Mouse (Mus musculus): ENCODE measurements around the gene Smo. TPM values are rescaled to one million over a fixed set of nuclear protein-coding genes. Genes with fewer than 3 reads are reported as not detected.

Gene Smo
- 11.0 TPM for polyA plus RNA-seq (2014; fragmentation: Illumina TruSeq; extraction: RNeasy Lipid Tissue Mini Kit (QIAGEN cat#74804); ENCODE audit: insufficient read depth, low read depth, low replicate concordance)

DNA sequence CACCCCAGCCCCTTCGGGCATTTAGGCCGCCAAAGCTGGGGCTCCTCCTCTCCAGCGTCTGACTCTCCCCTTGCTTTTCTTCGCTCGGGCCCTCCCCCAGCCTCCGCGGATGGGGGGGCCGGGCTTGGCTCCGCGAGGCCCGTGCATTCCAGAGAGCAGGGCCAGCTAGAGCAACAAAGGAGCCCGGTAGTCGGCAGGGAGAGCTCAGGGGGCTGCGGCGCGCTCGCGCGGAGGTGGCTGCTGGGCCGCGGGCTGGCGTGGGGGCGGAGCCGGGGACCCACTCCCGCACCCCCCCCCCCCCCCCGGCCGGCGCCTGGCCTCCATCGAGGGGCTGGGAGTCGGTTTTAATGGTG lies at the start of gene Smo:
Smo (plus strand) TSS at position 168 of the 353 bp plus-strand sequence.

DNA sequence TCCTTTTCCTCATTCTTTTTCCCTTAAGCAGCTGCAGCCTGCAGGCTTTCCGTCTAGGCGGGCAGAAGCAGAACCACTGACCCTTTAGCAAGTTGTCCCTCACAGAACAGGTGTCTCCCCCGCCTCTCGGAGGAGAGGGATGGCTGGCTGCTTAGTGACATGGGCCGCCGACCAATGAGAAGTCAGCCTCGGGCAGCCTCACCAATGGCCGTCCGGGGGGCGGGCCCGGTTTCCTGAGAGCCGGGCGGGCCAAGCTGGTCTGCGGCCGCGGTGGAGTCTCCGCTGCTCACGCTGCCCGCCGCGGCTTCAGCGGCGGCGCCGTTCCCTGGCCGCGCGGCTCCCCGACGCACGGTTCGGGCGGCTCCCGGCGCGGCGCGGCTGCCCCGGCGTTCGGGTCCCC lies 41.4 kb upstream of the Smo start, which contains the start of gene Tspan33:
Tspan33 (plus strand) TSS at position 270 of the 400 bp plus-strand sequence.

GRCm38 (mm10) chr6:29767813-29768660 lies 32.7 kb downstream of the Smo start, which contains the start of gene Ahcyl2:
Gene Ahcyl2 (plus strand): TSS chr6:29768011.

Other genes with a start within 250 kb of the Smo start
- 1.5 TPM for gene Kcp, start 227.6 kb upstream of the Smo start, polyA plus RNA-seq (2014; fragmentation: Illumina TruSeq; extraction: RNeasy Lipid Tissue Mini Kit (QIAGEN cat#74804); ENCODE audit: insufficient read depth, low read depth, low replicate concordance)
- gene Irf5, start 208.9 kb upstream of the Smo start, polyA plus RNA-seq (2014; fragmentation: Illumina TruSeq; extraction: RNeasy Lipid Tissue Mini Kit (QIAGEN cat#74804); ENCODE audit: insufficient read depth, low read depth, low replicate concordance): 18.6 TPM
- 23.0 TPM for gene Tnpo3, start 125.6 kb upstream of the Smo start, polyA plus RNA-seq (2014; fragmentation: Illumina TruSeq; extraction: RNeasy Lipid Tissue Mini Kit (QIAGEN cat#74804); ENCODE audit: insufficient read depth, low read depth, low replicate concordance)
- 2.0 TPM for gene Tspan33, start 41.3 kb upstream of the Smo start, polyA plus RNA-seq (2014; fragmentation: Illumina TruSeq; extraction: RNeasy Lipid Tissue Mini Kit (QIAGEN cat#74804); ENCODE audit: insufficient read depth, low read depth, low replicate concordance)
- gene Ahcyl2, start 32.5 kb downstream of the Smo start, polyA plus RNA-seq (2014; fragmentation: Illumina TruSeq; extraction: RNeasy Lipid Tissue Mini Kit (QIAGEN cat#74804); ENCODE audit: insufficient read depth, low read depth, low replicate concordance): 34.8 TPM
- 0.44 TPM for gene Strip2, start 181.5 kb downstream of the Smo start, polyA plus RNA-seq (2014; fragmentation: Illumina TruSeq; extraction: RNeasy Lipid Tissue Mini Kit (QIAGEN cat#74804); ENCODE audit: insufficient read depth, low read depth, low replicate concordance)

Measured in lung, adult 10 weeks (tissue).